Mouse (Mus musculus) spleen, adult 2 months (tissue): ENCODE data around the gene Ppm1n. TPM values are rescaled to one million over a fixed set of nuclear protein-coding genes. Genes with fewer than 3 reads are reported as not detected.

Experiments used
- DNase-seq, 2 experiments: peaks; one replicate each; pipeline versions ENCODE4 v3.0.0 to v3.0.0-alpha.2; 2012 to 2021; ENCODE audit warnings: low spot score in 2 of 2, low read depth in 1 of 2
- H3K27ac ChIP-seq: fragments of 200-500 bp; 2 replicates; pipeline ENCODE4 v1.5.1; 2012; ENCODE audit warnings: low read length, inconsistent platforms; ENCODE audit not compliant: insufficient read depth
- H3K27me3 ChIP-seq: fragments of 200-500 bp; 2 replicates; pipeline ENCODE4 v1.6.1; 2012; ENCODE audit warnings: mild to moderate bottlenecking, moderate library complexity, low read length, inconsistent platforms; ENCODE audit not compliant: control insufficient read depth, insufficient read depth
- H3K36me3 ChIP-seq: fragments of 200-500 bp; 2 replicates; pipeline ENCODE4 v1.6.1; 2012; ENCODE audit warnings: mild to moderate bottlenecking, low read length, inconsistent platforms; ENCODE audit not compliant: control insufficient read depth, insufficient read depth
- H3K4me1 ChIP-seq: fragments of 200-500 bp; 2 replicates; pipeline ENCODE4 v1.6.1; 2011; ENCODE audit warnings: inconsistent platforms; ENCODE audit not compliant: control insufficient read depth, insufficient read depth, insufficient read length
- H3K4me3 ChIP-seq: fragments of 200-500 bp; 2 replicates; pipeline ENCODE4 v1.5.1; 2011; ENCODE audit warnings: mild to moderate bottlenecking, inconsistent platforms; ENCODE audit not compliant: insufficient read depth, insufficient read length; ENCODE audit errors: extremely low read depth
- CTCF ChIP-seq: fragments of 200-500 bp; IDR thresholded peaks from 2 replicates; pipeline ENCODE4 v1.5.1; 2011; ENCODE audit warnings: mild to moderate bottlenecking, inconsistent platforms; ENCODE audit not compliant: insufficient read depth, insufficient read length, insufficient replicate concordance; ENCODE audit errors: extremely low read depth
- POLR2A ChIP-seq: fragments of 200-500 bp; IDR thresholded peaks from 2 replicates; pipeline ENCODE4 v1.6.1; 2011; ENCODE audit warnings: low read depth, low read length, inconsistent platforms
- WGBS: fragments of 180-500 bp; shearing (Covaris S2); methylation state at CpG from one replicate; pipeline ENCODE4 v1.1.7; 2018; 5-methylcytosine and 5-hydroxymethylcytosine counted together
- polyA plus RNA-seq: library from polyadenylated mRNA; depleted of rRNA; stranded (reverse); fragments of >200 nt; gene quantifications from 2 replicates; pipeline ENCODE4 v1.2.3, GENCODE M21; 2012

Ppm1n gene
- polyA plus RNA-seq, 1 experiment: 3.3 TPM

- WGBS: 84% methylated on average over 5 of the region's 5 CpGs
- TF ChIP-seq CTCF (no peak), POLR2A (no peak)
- Histone ChIP-seq H3K27ac (no peak overlapping the region), H3K36me3 (no peaks in the 10 kb centered on the region), H3K4me1 (no peaks in the 10 kb centered on the region; the same call in 1 of the 2 replicates), H3K4me3 (no peak overlapping the region), H3K27me3 (no peaks in the 10 kb centered on the region)
- no peak for DNase-seq
Observed at GRCm38 (mm10) chr7:19297794-19298193, 17.9 kb upstream of the Ppm1n start.

DNA sequence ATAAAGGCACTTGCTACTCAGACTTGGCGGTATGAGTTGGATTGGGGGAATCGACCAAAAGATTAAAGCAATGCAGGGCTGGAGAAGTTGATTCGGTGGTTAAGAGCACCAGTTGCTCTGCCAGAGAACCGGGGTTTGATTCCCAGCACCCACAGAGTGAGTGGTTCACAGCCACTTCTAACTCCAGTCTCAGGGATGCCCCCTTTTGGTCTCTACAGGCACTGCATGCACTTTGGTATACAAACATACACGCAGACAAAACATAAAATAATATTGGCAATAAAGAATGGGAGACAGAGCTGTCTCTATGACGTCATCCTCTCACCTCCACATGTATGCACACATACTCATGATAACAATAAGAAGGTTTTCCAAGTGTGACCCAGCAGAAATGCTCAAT, 17.2 kb upstream of the Ppm1n start:
- 93% methylated on average over 6 of the region's 6 CpGs for WGBS
- TF ChIP-seq POLR2A (no peak), CTCF (no peak)
- no peak overlapping the region for H3K27ac ChIP-seq
- H3K4me3 ChIP-seq: no peak overlapping the region
- no peak for DNase-seq
- no peaks in the 10 kb centered on the region for H3K36me3 ChIP-seq
- H3K4me1 ChIP-seq: no peaks in the 10 kb centered on the region; the same call in 1 of the 2 replicates
- H3K27me3 ChIP-seq: no peaks in the 10 kb centered on the region

- WGBS: 16% methylated on average over 22 of the region's 22 CpGs
- no peaks in the 10 kb centered on the region for H3K4me1 ChIP-seq
- peak overlapping the region; percentile 72 for H3K4me3 ChIP-seq
- peak; percentile 97 for TF ChIP-seq CTCF
- no peak for TF ChIP-seq POLR2A
- peak in 1 of 2 experiments; percentile 92 for DNase-seq
- H3K27ac ChIP-seq: no peak overlapping the region
- H3K36me3 ChIP-seq: no peaks in the 10 kb centered on the region
- H3K27me3 ChIP-seq: peaks cover 6% of the 10 kb centered on the region; the same call in 1 of the 2 replicates
Observed at GRCm38 (mm10) chr7:19295503-19296185, 15.8 kb upstream of the Ppm1n start.

DNA sequence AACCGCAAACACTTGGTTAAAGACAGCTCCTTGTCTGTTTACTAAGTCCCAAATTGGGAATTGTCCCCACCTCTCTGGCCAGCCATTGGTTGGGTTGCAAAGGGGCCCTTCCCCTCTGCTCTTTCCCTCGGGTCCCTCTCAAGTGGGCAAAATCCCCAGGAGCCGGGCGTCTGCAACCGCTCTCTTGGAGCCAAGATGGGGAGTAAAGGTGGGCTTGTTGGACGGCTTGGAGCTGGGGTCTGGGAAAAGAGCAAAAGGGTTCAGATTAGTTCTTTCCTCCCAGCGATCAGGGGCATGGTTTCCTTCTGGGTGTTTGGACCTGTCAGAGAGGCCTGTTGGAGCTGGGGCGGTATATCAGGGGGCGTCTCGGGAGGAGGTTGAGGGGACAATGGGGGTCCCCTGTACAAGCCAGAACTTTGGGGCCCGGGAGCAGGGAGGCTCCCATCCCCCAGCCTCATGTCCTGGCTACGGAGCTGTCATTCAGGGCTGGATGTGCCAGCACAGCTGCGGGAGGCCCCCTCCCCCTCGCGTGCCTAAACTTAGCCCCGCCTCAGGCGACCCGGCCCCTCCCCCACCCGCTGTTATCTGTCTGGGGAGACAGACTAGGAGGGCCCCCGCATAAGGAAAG, 11.2 kb upstream of the Ppm1n start:
- Histone ChIP-seq H3K36me3 (no peaks in the 10 kb centered on the region), H3K4me3 (peak overlapping the region; percentile 6; the same call in 1 of the 2 replicates), H3K4me1 (no peaks in the 10 kb centered on the region), H3K27me3 (peaks cover 6% of the 10 kb centered on the region; the same call in 1 of the 2 replicates), H3K27ac (peak overlapping the region; percentile 27; the same call in 1 of the 2 replicates)
- WGBS: 15% methylated on average over 20 of the region's 20 CpGs
- no peak for TF ChIP-seq POLR2A
- TF ChIP-seq CTCF: no peak
- DNase-seq: no peak

GRCm38 (mm10) chr7:19284763-19285162, 4.9 kb upstream of the Ppm1n start:
- 31% methylated on average over 4 of the region's 4 CpGs for WGBS
- peak in 1 of 2 experiments; percentile 48 for DNase-seq

GRCm38 (mm10) chr7:19283406-19283804, 3.5 kb upstream of the Ppm1n start:
- H3K27ac ChIP-seq: no peak overlapping the region
- H3K4me3 ChIP-seq: no peak overlapping the region
- H3K27me3 ChIP-seq: peaks cover 21% of the 10 kb centered on the region
- 40% methylated on average over 14 of the region's 14 CpGs for WGBS
- H3K36me3 ChIP-seq: no peaks in the 10 kb centered on the region
- no peak for DNase-seq
- TF ChIP-seq POLR2A: no peak
- TF ChIP-seq CTCF: no peak
- H3K4me1 ChIP-seq: peaks cover 13% of the 10 kb centered on the region; the same call in 1 of the 2 replicates

More at GRCm38 (mm10) chr7:19284763-19285162, 4.9 kb upstream of the Ppm1n start:
- Histone ChIP-seq H3K27ac (no peak overlapping the region), H3K27me3 (peaks cover 12% of the 10 kb centered on the region), H3K36me3 (no peaks in the 10 kb centered on the region), H3K4me1 (peaks cover 4% of the 10 kb centered on the region; the same call in 1 of the 2 replicates), H3K4me3 (no peak overlapping the region)
- TF ChIP-seq CTCF (peak; percentile 25; the same call in 1 of the 2 replicates), POLR2A (no peak)
